Mouse (Mus musculus) ES-Bruce4 (cell line): Measurements from ENCODE around the gene Pgam1. TPM values are rescaled to one million over a fixed set of nuclear protein-coding genes. Genes with fewer than 3 reads are reported as not detected.
"Not testable (repeated sequence)": the region's sequence is repeated elsewhere in the genome, so short reads cannot be mapped to it uniquely, and the experiment has no call there.

Source experiments
- H3K27ac ChIP-seq: 2 replicates; pipeline ENCODE4 v1.5.1; 2012; ENCODE audit warnings: low read length, inconsistent platforms; ENCODE audit not compliant: insufficient read depth
- H3K27me3 ChIP-seq: 2 replicates; pipeline ENCODE4 v1.6.1; 2012; ENCODE audit warnings: mild to moderate bottlenecking, low read length, inconsistent platforms; ENCODE audit not compliant: control insufficient read depth, poor library complexity, insufficient read depth, severe bottlenecking
- H3K36me3 ChIP-seq: 2 replicates; pipeline ENCODE4 v1.6.1; 2012; ENCODE audit warnings: inconsistent platforms, mild to moderate bottlenecking, low read length, moderate library complexity; ENCODE audit not compliant: control insufficient read depth, poor library complexity, insufficient read depth, severe bottlenecking
- H3K4me1 ChIP-seq: one replicate; pipeline ENCODE4 v1.8.1; 2011; ENCODE audit warnings: low read length; ENCODE audit not compliant: control insufficient read depth, insufficient read depth
- H3K4me3 ChIP-seq: 2 replicates; pipeline ENCODE4 v1.5.1; 2011; ENCODE audit warnings: low read depth, mild to moderate bottlenecking, low read length
- H3K9ac ChIP-seq: 2 replicates; pipeline ENCODE4 v1.6.1; 2012; ENCODE audit warnings: low read depth, mild to moderate bottlenecking, inconsistent platforms; ENCODE audit not compliant: poor library complexity, severe bottlenecking
- H3K9me3 ChIP-seq: replicated peaks from 2 replicates; pipeline ENCODE4 v1.6.1; 2012; ENCODE audit warnings: mild to moderate bottlenecking, low read length, inconsistent platforms; ENCODE audit not compliant: control insufficient read depth, poor library complexity, insufficient read depth, severe bottlenecking
- CTCF ChIP-seq: IDR thresholded peaks from one replicate; pipeline ENCODE4 v1.8.1; 2011; ENCODE audit warnings: low read depth, low read length
- EP300 ChIP-seq: IDR thresholded peaks from 2 replicates; pipeline ENCODE4 v1.6.1; 2011; ENCODE audit warnings: low read depth, low read length; ENCODE audit not compliant: insufficient read depth
- POLR2A ChIP-seq: IDR thresholded peaks from one replicate; pipeline ENCODE4 v1.8.1; 2011; ENCODE audit warnings: low read length; ENCODE audit not compliant: insufficient read depth
- polyA plus RNA-seq: library from polyadenylated mRNA; stranded (reverse); fragments of >200 nt; gene quantifications from 2 replicates; pipeline ENCODE4 v1.2.4, GENCODE M21; 2011; ENCODE audit warnings: low read depth; ENCODE audit not compliant: missing spikeins, insufficient read depth, insufficient read length

Pgam1 gene
- polyA plus RNA-seq = 668 and 681 TPM in 2 replicates

DNA sequence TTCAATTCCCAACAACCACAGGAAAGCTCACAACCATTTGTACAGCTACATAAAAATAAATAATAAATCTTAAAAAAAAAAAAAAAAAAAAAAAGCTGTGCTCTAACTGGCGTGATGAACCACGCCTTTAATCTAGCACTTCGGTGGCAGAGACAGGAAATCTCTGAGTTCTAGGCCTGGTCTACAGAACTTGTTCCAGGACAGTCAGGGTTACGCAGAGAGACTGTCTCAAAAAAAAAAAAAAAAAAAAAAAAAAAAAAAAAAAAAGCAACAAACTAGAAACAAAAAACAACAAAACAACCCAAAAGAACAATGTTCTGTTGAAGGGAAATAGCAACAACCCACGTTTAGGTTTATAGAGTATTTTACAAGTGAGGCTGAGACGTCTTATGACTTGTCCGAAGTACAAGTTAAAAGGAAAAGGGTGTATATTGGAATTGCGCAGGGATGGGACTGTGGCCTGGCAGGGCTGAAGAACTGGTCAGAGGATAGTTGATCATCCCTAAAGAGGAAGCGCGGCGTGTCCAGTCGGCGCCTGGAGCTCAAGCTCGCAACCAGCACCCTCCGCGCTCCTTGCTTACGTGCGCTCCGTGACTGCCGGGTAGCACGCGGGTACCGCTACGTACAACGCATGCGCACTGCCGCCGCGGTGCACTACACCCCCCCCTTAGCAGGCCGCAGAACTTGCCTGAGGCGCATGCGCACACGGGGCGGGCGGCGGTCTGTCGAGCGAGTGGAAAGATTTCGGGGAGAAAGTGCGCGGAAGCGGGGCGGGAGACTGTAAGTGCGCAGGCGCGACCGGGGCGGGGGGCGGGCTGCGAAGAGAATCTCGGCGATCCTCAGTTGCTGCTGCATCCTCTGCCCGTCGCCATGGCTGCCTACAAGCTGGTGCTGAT lies at the start of gene Pgam1:
Gene Pgam1, plus strand, starts transcription at position 746 of the 896 bp plus-strand sequence.
- H3K9ac ChIP-seq = peak within 1 kb of the TSS; percentile 90
- H3K27ac ChIP-seq = peak within 1 kb of the TSS; percentile 88
- peaks cover 23% of the 10 kb centered on the region for H3K36me3 ChIP-seq
- H3K9me3 ChIP-seq = no peaks in the 10 kb centered on the region
- peak within 1 kb of the TSS; percentile 86 for H3K4me3 ChIP-seq
- H3K27me3 ChIP-seq = no peaks in the 10 kb centered on the region
- H3K4me1 ChIP-seq = no peaks in the 10 kb centered on the region
- no peak for TF ChIP-seq CTCF
- TF ChIP-seq EP300 = peak; percentile 82; the same call in 1 of the 2 replicates
- TF ChIP-seq POLR2A = peak; percentile 92

DNA sequence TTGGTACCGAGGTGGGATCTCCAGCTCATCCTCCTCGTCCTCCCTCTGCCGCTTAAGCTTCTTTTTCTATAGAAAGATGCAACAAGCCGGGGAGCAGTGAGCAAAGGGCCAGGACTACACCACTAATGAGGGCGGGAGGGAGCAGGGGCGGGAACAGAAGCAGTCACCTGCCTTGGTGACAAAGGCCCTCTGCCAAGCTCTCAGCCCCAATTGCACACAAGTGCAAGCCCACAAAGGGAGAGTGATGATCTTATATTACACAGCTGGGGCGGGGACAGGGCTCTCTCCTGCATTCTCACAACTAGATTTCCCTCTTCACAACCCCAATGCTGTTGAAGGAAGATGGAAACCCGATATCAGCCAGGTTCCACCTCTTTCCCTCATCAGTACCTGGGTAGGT lies 45.0 kb upstream of the Pgam1 start:
- H3K9me3 ChIP-seq = no peaks in the 10 kb centered on the region
- H3K36me3 ChIP-seq = peaks cover 40% of the 10 kb centered on the region
- no peak overlapping the region for H3K9ac ChIP-seq
- no peak overlapping the region for H3K4me3 ChIP-seq
- H3K27me3 ChIP-seq = no peaks in the 10 kb centered on the region
- H3K4me1 ChIP-seq = no peaks in the 10 kb centered on the region
- no peak overlapping the region for H3K27ac ChIP-seq
- TF ChIP-seq EP300 (no peak), POLR2A (no peak), CTCF (no peak)

DNA sequence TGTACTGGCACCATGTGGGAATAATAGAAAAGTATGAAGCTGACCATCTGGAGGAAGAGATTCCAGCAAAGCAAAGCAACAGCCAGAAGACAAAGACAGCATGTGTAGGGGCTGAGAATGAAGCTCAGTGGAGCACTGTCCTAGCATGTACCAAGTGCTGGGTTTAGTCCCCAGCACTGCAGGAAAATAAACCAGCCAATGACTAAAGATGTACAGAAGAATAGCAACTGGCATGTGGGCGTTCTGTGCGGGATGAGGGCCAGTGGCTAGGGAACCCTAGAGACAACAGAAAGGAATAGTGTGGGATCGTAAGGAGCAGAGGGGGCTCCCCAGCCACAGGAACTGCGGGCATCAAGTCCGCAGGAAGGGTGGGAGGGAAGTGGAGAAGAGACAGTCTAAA lies 42.4 kb upstream of the Pgam1 start:
- Histone ChIP-seq H3K4me1 (no peaks in the 10 kb centered on the region), H3K27ac (no peak overlapping the region), H3K36me3 (peaks cover 31% of the 10 kb centered on the region), H3K9ac (no peak overlapping the region), H3K27me3 (no peaks in the 10 kb centered on the region), H3K9me3 (no peaks in the 10 kb centered on the region), H3K4me3 (no peak overlapping the region)
- TF ChIP-seq EP300 (no peak), POLR2A (no peak), CTCF (no peak)

DNA sequence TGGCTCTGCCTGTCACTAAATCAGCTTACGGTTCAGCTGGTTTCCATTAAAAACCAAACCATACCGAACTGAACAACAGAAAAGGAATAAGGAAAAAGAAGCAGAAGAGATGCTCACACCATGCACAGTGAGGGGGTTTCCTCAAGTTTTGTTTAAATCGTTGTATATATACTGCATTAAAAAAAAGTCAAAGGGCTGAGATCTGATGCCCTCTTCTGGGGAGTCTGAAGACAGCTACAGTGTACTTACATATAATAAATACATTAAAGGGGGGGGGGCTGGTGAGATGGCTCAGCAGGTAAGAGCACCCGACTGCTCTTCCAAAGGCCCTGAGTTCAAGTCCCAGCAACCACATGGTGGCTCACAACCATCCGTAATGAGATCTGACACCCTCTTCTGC lies 41.8 kb upstream of the Pgam1 start:
- H3K4me3 ChIP-seq, H3K9ac ChIP-seq, H3K4me1 ChIP-seq, H3K27me3 ChIP-seq, H3K9me3 ChIP-seq, H3K27ac ChIP-seq: not testable (repeated sequence)
- peaks cover 34% of the 10 kb centered on the region for H3K36me3 ChIP-seq

DNA sequence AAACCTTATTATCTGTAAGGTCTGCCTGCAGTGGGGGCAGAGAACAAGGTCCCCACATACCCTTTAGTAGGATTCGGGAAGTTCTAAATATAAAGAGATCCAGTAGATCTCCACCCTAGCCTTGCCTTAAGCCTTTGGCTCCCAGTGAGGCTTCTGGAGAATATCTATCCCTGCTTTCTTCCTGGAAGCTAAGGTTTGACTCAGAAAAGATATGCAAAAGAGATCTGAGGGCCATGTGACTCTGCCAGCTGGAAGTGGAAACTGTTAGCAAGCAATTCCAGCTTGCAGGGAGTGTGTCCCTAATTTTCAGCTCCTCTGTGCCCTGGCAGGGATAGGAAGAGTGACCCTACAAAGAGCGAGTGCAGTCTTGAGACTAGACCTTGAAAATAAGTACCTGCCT lies 39.4 kb upstream of the Pgam1 start:
- H3K4me3 ChIP-seq = no peak overlapping the region
- no peaks in the 10 kb centered on the region for H3K9me3 ChIP-seq
- H3K27me3 ChIP-seq = no peaks in the 10 kb centered on the region
- H3K27ac ChIP-seq = no peak overlapping the region
- peaks cover 32% of the 10 kb centered on the region for H3K36me3 ChIP-seq
- H3K9ac ChIP-seq = no peak overlapping the region
- TF ChIP-seq POLR2A (no peak), EP300 (no peak), CTCF (no peak)
- H3K4me1 ChIP-seq = no peaks in the 10 kb centered on the region

DNA sequence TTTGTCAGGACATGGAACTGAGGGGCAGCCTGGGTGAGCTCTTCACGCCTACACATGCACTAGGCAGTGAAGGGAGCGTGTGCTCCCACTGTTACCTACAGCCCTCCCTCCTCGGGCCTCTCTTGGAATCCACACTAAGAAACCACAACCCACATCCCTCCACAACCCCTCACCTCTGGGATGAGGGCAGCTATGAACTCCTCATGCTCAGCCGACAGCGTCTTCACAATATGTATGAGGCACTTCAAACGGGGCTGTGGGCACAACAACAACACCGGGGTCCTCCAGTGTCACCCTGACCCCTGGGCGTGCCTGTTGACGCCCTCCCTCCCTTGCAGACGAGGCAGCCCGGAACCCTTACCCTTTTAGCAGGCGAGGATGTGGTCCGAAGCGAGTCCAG lies 37.4 kb upstream of the Pgam1 start:
- Histone ChIP-seq H3K9ac (no peak overlapping the region), H3K9me3 (no peaks in the 10 kb centered on the region), H3K27me3 (no peaks in the 10 kb centered on the region), H3K4me1 (no peaks in the 10 kb centered on the region), H3K27ac (no peak overlapping the region), H3K4me3 (no peak overlapping the region), H3K36me3 (peaks cover 34% of the 10 kb centered on the region)
- TF ChIP-seq EP300 (no peak), POLR2A (no peak), CTCF (no peak)
